Mouse (Mus musculus) CH12.LX (cell line): ENCODE results near the gene Gm17018. TPM values are rescaled to one million over a fixed set of nuclear protein-coding genes. Genes with fewer than 3 reads are reported as not detected.

ENCODE experiments used
- DNase-seq: peaks from one replicate; pipeline ENCODE4 v3.0.0-alpha.2; 2013; ENCODE audit errors: extremely low read depth
- H3K27ac ChIP-seq: 2 replicates; pipeline ENCODE4 v1.5.1; 2012; ENCODE audit warnings: low read depth, mild to moderate bottlenecking, control low read depth, moderate library complexity; ENCODE audit not compliant: insufficient read depth
- H3K27me3 ChIP-seq: replicated peaks from 2 replicates; pipeline ENCODE3; 2012; ENCODE audit warnings: inconsistent platforms
- H3K36me3 ChIP-seq, 2 experiments: replicated peaks in 1 of 2; 2 replicates each; pipeline versions ENCODE3 to v1.6.1; 2012; ENCODE audit warnings: inconsistent platforms in 1 of 2, low read length in 1 of 2, mild to moderate bottlenecking in 1 of 2, mixed read lengths in 1 of 2, moderate library complexity in 1 of 2; ENCODE audit not compliant: control insufficient read depth in 1 of 2, insufficient read depth in 1 of 2
- H3K4me1 ChIP-seq, 2 experiments: 2 replicates each; pipeline ENCODE4 v1.6.1; 2012; ENCODE audit warnings: inconsistent platforms in 1 of 2, moderate library complexity in 1 of 2; ENCODE audit not compliant: insufficient read depth in 2 of 2, control insufficient read depth in 1 of 2
- H3K4me2 ChIP-seq: 2 replicates; pipeline ENCODE4 v1.6.1; 2012; ENCODE audit warnings: low read depth, mild to moderate bottlenecking, control low read depth; ENCODE audit not compliant: poor library complexity, insufficient read depth, severe bottlenecking
- H3K4me3 ChIP-seq, 3 experiments: fragments of 150-350 bp in 1 of 3; sonication (generic) in 1 of 3; replicated peaks in 1 of 3; 2 replicates each; pipeline versions ENCODE3 to v1.5.1; 2011 to 2012; ENCODE audit warnings: low read depth in 2 of 3, low read length in 2 of 3, mild to moderate bottlenecking in 2 of 3, moderate library complexity in 2 of 3, control low read depth in 1 of 3, improper control_type of control experiment in 1 of 3, inconsistent platforms in 1 of 3, mixed read lengths in 1 of 3; ENCODE audit not compliant: poor library complexity in 1 of 3
- H3K79me2 ChIP-seq: replicated peaks from 2 replicates; pipeline ENCODE4 v1.6.1; 2012; ENCODE audit warnings: mild to moderate bottlenecking, moderate library complexity; ENCODE audit not compliant: control insufficient read depth, poor library complexity, insufficient read depth, severe bottlenecking; ENCODE audit errors: extremely low read depth
- H3K9ac ChIP-seq: 2 replicates; pipeline ENCODE4 v1.6.1; 2012; ENCODE audit warnings: low read depth, mild to moderate bottlenecking, control low read depth, moderate library complexity; ENCODE audit not compliant: insufficient read depth
- H3K9me3 ChIP-seq: replicated peaks from 2 replicates; pipeline ENCODE3; 2012; ENCODE audit warnings: low read length, inconsistent platforms, mixed read lengths
- CHD1 ChIP-seq: IDR thresholded peaks from 2 replicates; pipeline ENCODE4 v1.6.1; 2012; ENCODE audit warnings: low read depth, low read length, improper control_type of control experiment, inconsistent platforms
- CTCF ChIP-seq, 2 experiments: IDR thresholded peaks in 1 of 2; conservative IDR thresholded peaks in 1 of 2; 2 replicates each; pipeline ENCODE4 v1.5.1; 2011 to 2012; ENCODE audit warnings: low read depth in 2 of 2, low read length in 2 of 2, improper control_type of control experiment in 1 of 2, inconsistent platforms in 1 of 2, mild to moderate bottlenecking in 1 of 2, moderate library complexity in 1 of 2
- E2F4 ChIP-seq: IDR thresholded peaks from 2 replicates; pipeline ENCODE4 v1.6.1; 2011; ENCODE audit warnings: low read depth, low read length, improper control_type of control experiment; ENCODE audit not compliant: insufficient replicate concordance
- ELF1 ChIP-seq: IDR thresholded peaks from 2 replicates; pipeline ENCODE4 v1.6.1; 2014; ENCODE audit warnings: low read depth, mild to moderate bottlenecking, inconsistent platforms, low read length, improper control_type of control experiment
- ETS1 ChIP-seq: conservative IDR thresholded peaks from 2 replicates; pipeline ENCODE4 v1.6.1; 2012; ENCODE audit warnings: low read depth, mild to moderate bottlenecking, inconsistent platforms, low read length, improper control_type of control experiment, moderate library complexity
- HCFC1 ChIP-seq: IDR thresholded peaks from 2 replicates; pipeline ENCODE4 v1.6.1; 2012; ENCODE audit warnings: low read depth, mild to moderate bottlenecking, inconsistent platforms, low read length, improper control_type of control experiment
- IRF4 ChIP-seq: IDR thresholded peaks from 2 replicates; pipeline ENCODE4 v1.6.1; 2014; ENCODE audit warnings: low read depth, mild to moderate bottlenecking, inconsistent platforms, low read length, improper control_type of control experiment
- JUN ChIP-seq: IDR thresholded peaks from 2 replicates; pipeline ENCODE4 v1.6.1; 2011; ENCODE audit warnings: low read depth, mild to moderate bottlenecking, low read length, improper control_type of control experiment, moderate library complexity; ENCODE audit not compliant: insufficient read depth
- JUND ChIP-seq: conservative IDR thresholded peaks from 2 replicates; pipeline ENCODE4 v1.6.1; 2011; ENCODE audit warnings: low read depth, low read length, improper control_type of control experiment
- KAT2A ChIP-seq: IDR thresholded peaks from 2 replicates; pipeline ENCODE4 v1.6.1; 2012; ENCODE audit warnings: low read length, improper control_type of control experiment, inconsistent platforms; ENCODE audit not compliant: insufficient replicate concordance
- MAFK ChIP-seq: IDR thresholded peaks from 2 replicates; pipeline ENCODE4 v1.6.1; 2011; ENCODE audit warnings: low read length, improper control_type of control experiment; ENCODE audit not compliant: insufficient replicate concordance
- MAX ChIP-seq: IDR thresholded peaks from 2 replicates; pipeline ENCODE4 v1.6.1; 2011; ENCODE audit warnings: low read length, improper control_type of control experiment
- MEF2A ChIP-seq: IDR thresholded peaks from 2 replicates; pipeline ENCODE4 v1.6.1; 2014; ENCODE audit warnings: low read depth, mild to moderate bottlenecking, inconsistent platforms, low read length, improper control_type of control experiment, borderline replicate concordance
- MYC ChIP-seq: IDR thresholded peaks from 2 replicates; pipeline ENCODE4 v1.6.1; 2011; ENCODE audit warnings: low read depth, mild to moderate bottlenecking, improper control_type of control experiment, low read length
- NRF1 ChIP-seq: IDR thresholded peaks from 2 replicates; pipeline ENCODE4 v1.6.1; 2014; ENCODE audit warnings: low read depth, mild to moderate bottlenecking, inconsistent platforms, low read length, improper control_type of control experiment, moderate library complexity
- PAX5 ChIP-seq: IDR thresholded peaks from 2 replicates; pipeline ENCODE4 v1.6.1; 2012; ENCODE audit warnings: low read length, inconsistent platforms, mixed read lengths
- POLR2A ChIP-seq: IDR thresholded peaks from 2 replicates; pipeline ENCODE4 v1.6.1; 2011; ENCODE audit warnings: low read depth, mild to moderate bottlenecking, improper control_type of control experiment, low read length
- RAD21 ChIP-seq: IDR thresholded peaks from 2 replicates; pipeline ENCODE4 v1.6.1; 2011; ENCODE audit warnings: low read depth, mild to moderate bottlenecking, low read length, improper control_type of control experiment, moderate library complexity
- RCOR1 ChIP-seq: conservative IDR thresholded peaks from 2 replicates; pipeline ENCODE4 v1.6.1; 2012; ENCODE audit warnings: low read depth, mild to moderate bottlenecking, inconsistent platforms, low read length, improper control_type of control experiment
- SIN3A ChIP-seq: IDR thresholded peaks from 2 replicates; pipeline ENCODE4 v1.6.1; 2012; ENCODE audit warnings: low read length, improper control_type of control experiment, inconsistent platforms
- SMC3 ChIP-seq: IDR thresholded peaks from 2 replicates; pipeline ENCODE4 v1.6.1; 2011; ENCODE audit warnings: low read depth, low read length, improper control_type of control experiment
- TBP ChIP-seq: conservative IDR thresholded peaks from 2 replicates; pipeline ENCODE4 v1.6.1; 2011; ENCODE audit warnings: low read depth, low read length, improper control_type of control experiment
- USF1 ChIP-seq: IDR thresholded peaks from 2 replicates; pipeline ENCODE4 v1.6.1; 2014; ENCODE audit warnings: low read depth, mild to moderate bottlenecking, inconsistent platforms, low read length, improper control_type of control experiment
- ZMIZ1 ChIP-seq: IDR thresholded peaks from 2 replicates; pipeline ENCODE4 v1.6.1; 2012; ENCODE audit warnings: low read depth, mild to moderate bottlenecking, inconsistent platforms, low read length, improper control_type of control experiment
- ZNF384 ChIP-seq: IDR thresholded peaks from 2 replicates; pipeline ENCODE4 v1.6.1; 2012; ENCODE audit warnings: low read depth, low read length, improper control_type of control experiment, inconsistent platforms
- dilution Hi-C: fragments of 300-500 bp; cut with MboI; formaldehyde crosslinking; loops from 2 replicates; pipeline ENCODE4 v1.14.3; 2020; ENCODE audit warnings: low sequenced_read_pairs; ENCODE audit not compliant: extremely low pct_unique_long_range_greater_than_20kb, extremely low pct_ligation_motif_present
- in situ Hi-C: fragments of 300-500 bp; cut with MboI; formaldehyde crosslinking; loops from 3 replicates; pipeline ENCODE4 v1.14.3; 2019; ENCODE audit warnings: low sequenced_read_pairs, low pct_ligation_motif_present, low pct_unique_long_range_greater_than_20kb, mixed read lengths
- polyA plus RNA-seq: library from polyadenylated mRNA; unstranded; fragments of >175 nt; gene quantifications from 2 replicates; pipeline ENCODE4 v1.2.1, GENCODE M21; 2012; ENCODE audit warnings: low read depth; ENCODE audit not compliant: insufficient read length
- total RNA-seq, 2 experiments: library from RNA; depleted of rRNA; stranded (reverse); fragments of 300-350 nt in 1 of 2; fragments of >200 nt in 1 of 2; gene quantifications; 2 replicates each; pipeline ENCODE4 v1.2.3; 2012 to 2014

Gm17018 gene
- total and polyA plus RNA-seq, 3 experiments, result 18.5 to 40.4 (median 34.4) TPM

DNA sequence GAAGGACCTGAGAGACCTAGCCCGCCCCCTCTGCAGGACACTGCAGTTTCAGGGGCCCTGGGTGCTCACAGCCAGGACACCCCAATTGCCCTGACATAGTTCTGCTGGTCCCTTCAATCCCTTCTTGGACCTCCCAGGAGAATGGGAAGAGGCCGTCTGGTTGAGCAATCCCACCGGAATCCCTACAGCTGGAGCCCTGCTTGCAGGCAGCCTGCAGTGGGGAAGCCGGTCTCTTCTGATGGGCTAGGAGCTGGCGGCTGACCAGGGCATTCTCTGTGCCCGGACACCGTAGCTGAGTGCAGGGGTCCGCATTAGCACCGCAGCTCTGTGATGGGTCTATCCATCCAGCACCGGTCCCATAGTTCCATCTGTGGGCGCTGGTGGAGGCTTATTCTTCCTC lies 6.3 kb upstream of the Gm17018 start:
- H3K4me2 ChIP-seq, result no peak overlapping the region
- in situ Hi-C loops, result loop anchor here (25.0 kb wide), 1 partner anchor 458 kb away; the partner anchor contains the start of gene Hps6

DNA sequence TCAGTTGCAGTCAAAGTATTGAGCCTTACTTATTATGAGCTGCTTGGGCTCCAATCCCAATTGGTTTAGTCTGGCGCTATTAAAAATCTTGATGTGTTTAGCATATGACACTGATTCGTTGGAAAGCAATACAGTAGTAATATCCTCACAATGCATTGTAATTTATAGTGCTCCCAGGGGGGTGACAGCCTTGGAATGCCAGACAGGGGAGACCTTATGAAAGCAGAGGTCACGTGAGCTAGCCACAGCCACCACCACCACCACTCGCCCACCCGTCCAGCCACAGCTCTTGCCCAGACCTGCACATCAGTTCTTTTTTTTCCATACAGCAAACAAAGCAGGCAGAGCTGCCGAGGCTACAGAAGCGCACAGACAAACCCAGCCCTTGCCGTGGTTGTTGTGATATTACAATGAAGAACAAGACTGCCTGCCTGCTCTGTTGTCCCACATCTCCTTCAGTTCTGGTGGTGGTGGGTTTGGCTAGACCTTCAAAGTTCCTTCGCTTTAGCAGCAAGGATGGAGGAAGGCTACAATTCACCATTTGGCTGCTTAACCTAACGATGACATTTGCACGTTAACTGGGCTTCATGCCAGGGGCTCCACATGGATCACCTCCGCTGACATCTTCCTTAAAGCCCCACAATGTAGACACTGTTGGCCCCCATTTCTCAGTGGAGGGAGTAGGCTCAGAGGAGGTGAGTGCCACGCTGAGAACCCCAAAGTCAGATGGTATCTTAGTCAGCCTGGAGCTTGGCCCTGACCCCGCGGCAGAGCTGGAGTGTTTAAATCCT lies 5.7 kb downstream of the Gm17018 start:
- in situ Hi-C loops, result loop anchor here (25.0 kb wide), 1 partner anchor 446 kb away; the partner anchor contains the start of gene Hps6
- DNase-seq, result no peak
- no peak overlapping the region for H3K9ac ChIP-seq
- no peaks in the 10 kb centered on the region for H3K9me3 ChIP-seq
- H3K4me2 ChIP-seq, result no peak overlapping the region
- TF ChIP-seq POLR2A (no peak), NRF1 (no peak), TBP (no peak), MEF2A (no peak), KAT2A (no peak), SMC3 (no peak), JUN (no peak), JUND (no peak), USF1 (no peak), ZMIZ1 (no peak), MAX (no peak)
- H3K79me2 ChIP-seq, result no peaks in the 10 kb centered on the region; the same call in 1 of the 2 replicates
- H3K4me1 ChIP-seq, result peaks cover 2 to 27% of the 10 kb centered on the region in 2 experiments; a peak in 3 of 4 replicates
- H3K4me3 ChIP-seq, result no peak overlapping the region
- dilution Hi-C loops, result no loop called here
- peaks cover 11 to 73% of the 10 kb centered on the region in 2 experiments for H3K36me3 ChIP-seq
- no peak overlapping the region for H3K27ac ChIP-seq
- no peaks in the 10 kb centered on the region for H3K27me3 ChIP-seq

More for the DNA sequence above, 6.3 kb upstream of the Gm17018 start:
- no peaks in the 10 kb centered on the region for H3K9me3 ChIP-seq
- TF ChIP-seq CTCF (conservative IDR thresholded peaks at IDR 0.05 in 1 of 2, IDR thresholded peaks at IDR 0.05 in 1 of 2; ENCODE audit: low read depth in 2 of 2, low read length in 2 of 2) (no peak), RCOR1 (no peak), E2F4 (no peak), ETS1 (no peak), POLR2A (no peak), USF1 (no peak), MYC (no peak), HCFC1 (no peak), MAFK (no peak), ZNF384 (no peak), PAX5 (no peak), NRF1 (no peak), RAD21 (no peak), ZMIZ1 (no peak), IRF4 (no peak), CHD1 (no peak), ELF1 (no peak), SIN3A (no peak)
- TF ChIP-seq, all 38 proteins: peak for 0
- Histone ChIP-seq H3K4me3 (no peak overlapping the region), H3K27me3 (no peaks in the 10 kb centered on the region), H3K36me3 (peaks cover 54 to 69% of the 10 kb centered on the region in 2 experiments), H3K79me2 (no peaks in the 10 kb centered on the region), H3K4me1 (peaks cover 3 to 23% of the 10 kb centered on the region in 2 experiments; a peak in 3 of 4 replicates), H3K27ac (no peak overlapping the region), H3K9ac (no peak overlapping the region)
- dilution Hi-C loops, result no loop called here
- no peak for DNase-seq
